Mouse (Mus musculus): ENCODE measurements around the gene Pdlim7. TPM values are rescaled to one million over a fixed set of nuclear protein-coding genes. Genes with fewer than 3 reads are reported as not detected.

Pdlim7 gene
- polyA plus RNA-seq, 1 experiment from 2014 or later, result 124 TPM

GRCm38 (mm10) chr13:55473076-55473831, 40.2 kb downstream of the Pdlim7 start:
- Histone ChIP-seq H3K4me2 (ENCODE audit: low read depth, low read length) (peak overlapping the region; percentile 100), H3K27ac (replicated peaks; ENCODE audit: low read depth, low read length) (no peak overlapping the region; the same call in 1 of the 2 replicates), H3K36me3 (replicated peaks; ENCODE audit: control insufficient read depth, insufficient read depth, low read depth, low read length) (peaks cover 21% of the 10 kb centered on the region), H3K4me3 (ENCODE audit: low read depth, low read length) (peak overlapping the region; percentile 54), H3K9me3 (replicated peaks; ENCODE audit: control insufficient read depth, low read length) (no peaks in the 10 kb centered on the region), H3K4me1 (ENCODE audit: control insufficient read depth, insufficient read depth, low read length) (peaks cover 9% of the 10 kb centered on the region), H3K27me3 (ENCODE audit: control insufficient read depth, insufficient read depth, low read length) (no peaks in the 10 kb centered on the region), H3K9ac (replicated peaks; ENCODE audit: low read length) (peak overlapping the region; percentile 78)
- ATAC-seq (replicated peaks; ENCODE audit: insufficient number of reproducible peaks, low FRiP score, low TSS enrichment, low read depth), result no peak
- WGBS, result 21% methylated on average over 18 of the region's 18 CpGs
- DNase-seq (ENCODE audit: low spot score), result peak; percentile 59

- under 1% methylated on average over 92 of the region's 103 CpGs for WGBS
- peak; percentile 32 for ATAC-seq (replicated peaks; ENCODE audit: insufficient number of reproducible peaks, low FRiP score, low TSS enrichment, low read depth)
Observed at GRCm38 (mm10) chr13:55472132-55473022, 41.1 kb downstream of the Pdlim7 start.

GRCm38 (mm10) chr13:55471819-55472131, 41.7 kb downstream of the Pdlim7 start:
- peak overlapping the region; percentile 52 for H3K27ac ChIP-seq (replicated peaks; ENCODE audit: low read depth, low read length)
- ATAC-seq (replicated peaks; ENCODE audit: insufficient number of reproducible peaks, low FRiP score, low TSS enrichment, low read depth), result peak; percentile 15; the same call in 1 of the 2 replicates
- WGBS, result under 1% methylated on average over 29 of the region's 31 CpGs

More at GRCm38 (mm10) chr13:55472132-55473022, 41.1 kb downstream of the Pdlim7 start:
- peak; percentile 66 for DNase-seq (ENCODE audit: low spot score)
- Histone ChIP-seq H3K9me3 (replicated peaks; ENCODE audit: control insufficient read depth, low read length) (no peaks in the 10 kb centered on the region), H3K27ac (replicated peaks; ENCODE audit: low read depth, low read length) (peak overlapping the region; percentile 52), H3K4me2 (ENCODE audit: low read depth, low read length) (peak overlapping the region; percentile 100), H3K4me3 (ENCODE audit: low read depth, low read length) (peak overlapping the region; percentile 54), H3K27me3 (ENCODE audit: control insufficient read depth, insufficient read depth, low read length) (no peaks in the 10 kb centered on the region), H3K36me3 (replicated peaks; ENCODE audit: control insufficient read depth, insufficient read depth, low read depth, low read length) (peaks cover 19% of the 10 kb centered on the region), H3K4me1 (ENCODE audit: control insufficient read depth, insufficient read depth, low read length) (peaks cover 9% of the 10 kb centered on the region), H3K9ac (replicated peaks; ENCODE audit: low read length) (peak overlapping the region; percentile 78)

GRCm38 (mm10) chr13:55471156-55471818, 42.2 kb downstream of the Pdlim7 start:
- Histone ChIP-seq H3K4me3 (ENCODE audit: low read depth, low read length) (peak overlapping the region; percentile 54), H3K4me1 (ENCODE audit: control insufficient read depth, insufficient read depth, low read length) (peaks cover 9% of the 10 kb centered on the region), H3K9ac (replicated peaks; ENCODE audit: low read length) (peak overlapping the region; percentile 78), H3K27ac (replicated peaks; ENCODE audit: low read depth, low read length) (peak overlapping the region; percentile 52), H3K9me3 (replicated peaks; ENCODE audit: control insufficient read depth, low read length) (no peaks in the 10 kb centered on the region), H3K27me3 (ENCODE audit: control insufficient read depth, insufficient read depth, low read length) (no peaks in the 10 kb centered on the region), H3K4me2 (ENCODE audit: low read depth, low read length) (peak overlapping the region; percentile 100), H3K36me3 (replicated peaks; ENCODE audit: control insufficient read depth, insufficient read depth, low read depth, low read length) (peaks cover 12% of the 10 kb centered on the region)
- DNase-seq (ENCODE audit: low spot score), result peak; percentile 93
- 1% methylated on average over 54 of the region's 54 CpGs for WGBS
- ATAC-seq (replicated peaks; ENCODE audit: insufficient number of reproducible peaks, low FRiP score, low TSS enrichment, low read depth), result peak; percentile 60

More at GRCm38 (mm10) chr13:55471819-55472131, 41.7 kb downstream of the Pdlim7 start:
- H3K4me2 ChIP-seq (ENCODE audit: low read depth, low read length), result peak overlapping the region; percentile 100
- peaks cover 14% of the 10 kb centered on the region for H3K36me3 ChIP-seq (replicated peaks; ENCODE audit: control insufficient read depth, insufficient read depth, low read depth, low read length)
- peaks cover 9% of the 10 kb centered on the region for H3K4me1 ChIP-seq (ENCODE audit: control insufficient read depth, insufficient read depth, low read length)
- H3K9me3 ChIP-seq (replicated peaks; ENCODE audit: control insufficient read depth, low read length), result no peaks in the 10 kb centered on the region
- H3K9ac ChIP-seq (replicated peaks; ENCODE audit: low read length), result peak overlapping the region; percentile 78
- no peaks in the 10 kb centered on the region for H3K27me3 ChIP-seq (ENCODE audit: control insufficient read depth, insufficient read depth, low read length)
- H3K4me3 ChIP-seq (ENCODE audit: low read depth, low read length), result peak overlapping the region; percentile 54
- no peak for DNase-seq (ENCODE audit: low spot score)

GRCm38 (mm10) chr13:55470372-55470771, 43.1 kb downstream of the Pdlim7 start:
- WGBS, result 67% methylated on average over 9 of the region's 9 CpGs
- Histone ChIP-seq H3K9me3 (replicated peaks; ENCODE audit: control insufficient read depth, low read length) (no peaks in the 10 kb centered on the region), H3K27me3 (ENCODE audit: control insufficient read depth, insufficient read depth, low read length) (no peaks in the 10 kb centered on the region), H3K9ac (replicated peaks; ENCODE audit: low read length) (peak overlapping the region; percentile 78), H3K4me3 (ENCODE audit: low read depth, low read length) (no peak overlapping the region), H3K36me3 (replicated peaks; ENCODE audit: control insufficient read depth, insufficient read depth, low read depth, low read length) (peaks cover 9% of the 10 kb centered on the region), H3K4me1 (ENCODE audit: control insufficient read depth, insufficient read depth, low read length) (peaks cover 10% of the 10 kb centered on the region), H3K4me2 (ENCODE audit: low read depth, low read length) (no peak overlapping the region), H3K27ac (replicated peaks; ENCODE audit: low read depth, low read length) (no peak overlapping the region)
- DNase-seq (ENCODE audit: low spot score) (no peak), ATAC-seq (replicated peaks; ENCODE audit: insufficient number of reproducible peaks, low FRiP score, low TSS enrichment, low read depth) (no peak)

- ATAC-seq (replicated peaks; ENCODE audit: insufficient number of reproducible peaks, low FRiP score, low TSS enrichment, low read depth), result no peak
- H3K27me3 ChIP-seq (ENCODE audit: control insufficient read depth, insufficient read depth, low read length), result no peaks in the 10 kb centered on the region
- no peaks in the 10 kb centered on the region for H3K36me3 ChIP-seq (replicated peaks; ENCODE audit: control insufficient read depth, insufficient read depth, low read depth, low read length)
- DNase-seq (ENCODE audit: low spot score), result no peak
- H3K4me2 ChIP-seq (ENCODE audit: low read depth, low read length), result no peak overlapping the region
- no peak overlapping the region for H3K9ac ChIP-seq (replicated peaks; ENCODE audit: low read length)
- no peak overlapping the region for H3K4me3 ChIP-seq (ENCODE audit: low read depth, low read length)
- H3K9me3 ChIP-seq (replicated peaks; ENCODE audit: control insufficient read depth, low read length), result no peaks in the 10 kb centered on the region
- no peak overlapping the region for H3K27ac ChIP-seq (replicated peaks; ENCODE audit: low read depth, low read length)
- H3K4me1 ChIP-seq (ENCODE audit: control insufficient read depth, insufficient read depth, low read length), result peaks cover 7% of the 10 kb centered on the region
- WGBS, result 48% methylated on average over 13 of the region's 13 CpGs
Observed at GRCm38 (mm10) chr13:55468851-55469560, 44.5 kb downstream of the Pdlim7 start.

GRCm38 (mm10) chr13:55465830-55466440, 47.5 kb downstream of the Pdlim7 start:
- peak overlapping the region; percentile 74 for H3K9ac ChIP-seq (replicated peaks; ENCODE audit: low read length)
- H3K4me2 ChIP-seq (ENCODE audit: low read depth, low read length), result no peak overlapping the region
- H3K36me3 ChIP-seq (replicated peaks; ENCODE audit: control insufficient read depth, insufficient read depth, low read depth, low read length), result no peaks in the 10 kb centered on the region
- peaks cover 9% of the 10 kb centered on the region for H3K4me1 ChIP-seq (ENCODE audit: control insufficient read depth, insufficient read depth, low read length)
- WGBS, result 73% methylated on average over 5 of the region's 5 CpGs
- H3K27ac ChIP-seq (replicated peaks; ENCODE audit: low read depth, low read length), result no peak overlapping the region
- no peaks in the 10 kb centered on the region for H3K27me3 ChIP-seq (ENCODE audit: control insufficient read depth, insufficient read depth, low read length)
- ATAC-seq (replicated peaks; ENCODE audit: insufficient number of reproducible peaks, low FRiP score, low TSS enrichment, low read depth) (no peak), DNase-seq (ENCODE audit: low spot score) (no peak)
- no peak overlapping the region for H3K4me3 ChIP-seq (ENCODE audit: low read depth, low read length)
- H3K9me3 ChIP-seq (replicated peaks; ENCODE audit: control insufficient read depth, low read length), result no peaks in the 10 kb centered on the region

Measured in embryonic facial prominence, embryonic 11.5 days (tissue).